Mouse (Mus musculus) heart, postnatal 0 days (tissue): ENCODE results near the gene Il4ra. TPM values are rescaled to one million over a fixed set of nuclear protein-coding genes. Genes with fewer than 3 reads are reported as not detected.

Source experiments
- ATAC-seq: fragments of 200-750 bp; cut with Nextera tagmentation; 2 replicates; pipeline ENCODE4 v1.8.0; 2017; ENCODE audit warnings: low read depth, moderate number of reproducible peaks, moderate library complexity; ENCODE audit not compliant: insufficient read depth
- DNase-seq: peaks from one replicate; pipeline ENCODE4 v3.0.0-alpha.2; 2016; ENCODE audit warnings: low spot score
- H3K27ac ChIP-seq: fragments of 300-500 bp; sonication (generic); 2 replicates; pipeline ENCODE4 v1.5.1; 2014; ENCODE audit warnings: low read depth, mild to moderate bottlenecking
- H3K27me3 ChIP-seq: fragments of 300-500 bp; sonication (generic); 2 replicates; pipeline ENCODE4 v1.6.1; 2014; ENCODE audit warnings: low read length, mixed read lengths; ENCODE audit not compliant: control insufficient read depth, insufficient read depth
- H3K36me3 ChIP-seq: fragments of 300-500 bp; sonication (generic); replicated peaks from 2 replicates; pipeline ENCODE4 v1.6.1; 2014; ENCODE audit warnings: low read length, mixed read lengths; ENCODE audit not compliant: control insufficient read depth, insufficient read depth
- H3K4me1 ChIP-seq: fragments of 300-500 bp; sonication (generic); 2 replicates; pipeline ENCODE4 v1.6.1; 2014; ENCODE audit warnings: antibody characterized with exemption; ENCODE audit not compliant: control insufficient read depth, insufficient read depth
- H3K4me2 ChIP-seq: fragments of 300-500 bp; sonication (generic); 2 replicates; pipeline ENCODE4 v1.6.1; 2014; ENCODE audit warnings: low read depth, mild to moderate bottlenecking, low read length, moderate library complexity
- H3K4me3 ChIP-seq: fragments of 300-500 bp; sonication (generic); 2 replicates; pipeline ENCODE4 v1.5.1; 2014; ENCODE audit warnings: low read depth, low read length
- H3K9ac ChIP-seq: fragments of 300-500 bp; sonication (generic); replicated peaks from 2 replicates; pipeline ENCODE4 v1.6.1; 2014; ENCODE audit warnings: low read depth, low read length, mixed read lengths
- H3K9me3 ChIP-seq: fragments of 300-500 bp; sonication (generic); replicated peaks from 2 replicates; pipeline ENCODE4 v1.6.1; 2016; ENCODE audit warnings: low read length; ENCODE audit not compliant: control insufficient read depth
- CTCF ChIP-seq: IDR thresholded peaks from 2 replicates; pipeline ENCODE4 v1.5.1; 2016; ENCODE audit warnings: antibody characterized with exemption, control low read depth, low read depth
- EP300 ChIP-seq: IDR thresholded peaks from 2 replicates; pipeline ENCODE4 v1.6.1; 2016; ENCODE audit warnings: antibody characterized with exemption, low read depth
- WGBS: fragments of 180-500 bp; shearing (Covaris S2); extraction: QIAGEN DNeasy Blood & Tissue Kit; methylation state at CpG from one replicate; pipeline ENCODE4 v1.1.7; 2014; 5-methylcytosine and 5-hydroxymethylcytosine counted together
- polyA plus RNA-seq: library from polyadenylated mRNA; unstranded; fragments of >200 nt; fragmentation: Nextera tagmentation; extraction: Ambion mirVana; gene quantifications from 2 replicates; pipeline ENCODE4 v1.2.1, GENCODE M21; 2015
- total RNA-seq: library from RNA; depleted of rRNA; stranded (reverse); fragments of >200 nt; gene quantifications from 2 replicates; pipeline ENCODE4 v1.2.3, GENCODE M21; 2014; ENCODE audit warnings: low replicate concordance

The Il4ra gene
- total and polyA plus RNA-seq, 2 experiments from 2014 or later: 4.8 to 30.7 TPM

- TF ChIP-seq EP300 (no peak), CTCF (no peak)
- no peaks in the 10 kb centered on the region; the same call in 1 of the 2 replicates for H3K36me3 ChIP-seq
- WGBS: 87% methylated on average over 1 of the region's 1 CpGs
- ATAC-seq: no peak
- H3K4me3 ChIP-seq: no peak overlapping the region
- DNase-seq: no peak
- no peak overlapping the region for H3K9ac ChIP-seq
- H3K27ac ChIP-seq: no peak overlapping the region
- no peaks in the 10 kb centered on the region for H3K27me3 ChIP-seq
- no peak overlapping the region for H3K4me2 ChIP-seq
- no peaks in the 10 kb centered on the region for H3K9me3 ChIP-seq
- H3K4me1 ChIP-seq: peaks cover 19% of the 10 kb centered on the region
These were observed 28.3 kb downstream of the Il4ra start for GRCm38 (mm10) chr7:125580220-125580549.

- ATAC-seq (no peak), DNase-seq (peak; percentile 41)
- no peak overlapping the region for H3K9ac ChIP-seq
- peak overlapping the region; percentile 66 for H3K27ac ChIP-seq
- H3K27me3 ChIP-seq: no peaks in the 10 kb centered on the region
- H3K4me1 ChIP-seq: peaks cover 19% of the 10 kb centered on the region
- H3K9me3 ChIP-seq: no peaks in the 10 kb centered on the region
- 10% methylated on average over 16 of the region's 16 CpGs for WGBS
- no peaks in the 10 kb centered on the region; the same call in 1 of the 2 replicates for H3K36me3 ChIP-seq
- H3K4me3 ChIP-seq: peak overlapping the region; percentile 25
- TF ChIP-seq EP300 (no peak), CTCF (no peak)
- H3K4me2 ChIP-seq: peak overlapping the region; percentile 55
These were observed 28.9 kb downstream of the Il4ra start for GRCm38 (mm10) chr7:125580625-125581316.

GRCm38 (mm10) chr7:125581317-125581672 is 29.4 kb downstream of the Il4ra start:
- WGBS: 3% methylated on average over 21 of the region's 21 CpGs
- Histone ChIP-seq H3K4me1 (peaks cover 19% of the 10 kb centered on the region), H3K4me3 (peak overlapping the region; percentile 25), H3K9ac (no peak overlapping the region), H3K4me2 (peak overlapping the region; percentile 55), H3K36me3 (no peaks in the 10 kb centered on the region; the same call in 1 of the 2 replicates), H3K9me3 (no peaks in the 10 kb centered on the region), H3K27ac (peak overlapping the region; percentile 66), H3K27me3 (no peaks in the 10 kb centered on the region)
- TF ChIP-seq CTCF (peak; percentile 94), EP300 (no peak)
- DNase-seq (peak; percentile 79), ATAC-seq (peak; percentile 80)

- no peak overlapping the region for H3K4me3 ChIP-seq
- H3K27ac ChIP-seq: no peak overlapping the region
- DNase-seq: no peak
- peaks cover 5% of the 10 kb centered on the region; the same call in 1 of the 2 replicates for H3K4me1 ChIP-seq
- ATAC-seq: no peak
- H3K36me3 ChIP-seq: no peaks in the 10 kb centered on the region
- H3K4me2 ChIP-seq: no peak overlapping the region
- TF ChIP-seq EP300 (no peak), CTCF (no peak)
- no peaks in the 10 kb centered on the region for H3K9me3 ChIP-seq
- 69% methylated on average over 6 of the region's 6 CpGs for WGBS
- no peaks in the 10 kb centered on the region for H3K27me3 ChIP-seq
- no peak overlapping the region for H3K9ac ChIP-seq
These were observed 31.5 kb downstream of the Il4ra start for GRCm38 (mm10) chr7:125583325-125584004.

- Histone ChIP-seq H3K4me1 (peaks cover 5% of the 10 kb centered on the region; the same call in 1 of the 2 replicates), H3K9me3 (no peaks in the 10 kb centered on the region), H3K4me3 (no peak overlapping the region), H3K9ac (no peak overlapping the region), H3K36me3 (no peaks in the 10 kb centered on the region), H3K27me3 (no peaks in the 10 kb centered on the region), H3K27ac (no peak overlapping the region), H3K4me2 (no peak overlapping the region)
- whole genome bisulfite sequencing: 68% methylated on average over 5 of the region's 5 CpGs
- no peak for DNase-seq
- TF ChIP-seq CTCF (no peak), EP300 (no peak)
- ATAC-seq: no peak
These were observed 32.1 kb downstream of the Il4ra start for GRCm38 (mm10) chr7:125584005-125584369.
